In the genomic region with DNA sequence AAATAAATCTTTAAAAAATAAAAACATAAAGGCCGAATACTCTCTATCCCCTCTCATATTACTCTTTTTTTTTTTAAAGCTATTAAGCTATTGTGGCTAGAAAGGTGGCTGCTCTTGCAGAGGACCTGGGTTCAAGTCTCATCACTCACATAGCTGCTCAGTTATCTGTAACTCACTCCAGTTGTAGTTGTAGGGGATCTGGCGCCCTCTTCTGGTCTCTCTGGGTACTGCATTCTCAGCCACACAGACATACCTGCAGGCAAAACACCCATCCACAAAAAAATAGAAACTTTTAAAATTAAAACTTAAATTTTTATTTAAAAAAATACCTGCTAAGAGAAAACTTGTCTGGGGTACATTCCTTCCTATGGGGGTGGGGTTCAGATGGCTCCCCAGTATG, we compare ENCODE assay signal across 10 mouse cellular contexts.
DNase-seq lines count a peak whose midpoint lies in the region; ATAC-seq and TF ChIP-seq lines count a peak whose summit lies in the region.
"Had no signal": no experiment of that assay in that cellular context is flagged by ENCODE, and none has a peak within 500 bp of the region (broad histone marks: within the 10 kb centered on the region; RNA-seq: fewer than 3 reads in every experiment).

No protein-coding gene starts in this region.

- no peaks in the 10 kb centered on the region for H3K9me3 ChIP-seq in midbrain, embryonic 11.5 days (ENCODE audit: control insufficient read depth, low read length)
- no peaks in the 10 kb centered on the region for H3K9me3 ChIP-seq in midbrain, embryonic 15.5 days
- H3K9me3 ChIP-seq in forebrain, embryonic 11.5 days (ENCODE audit: control insufficient read depth, low read length) = no peaks in the 10 kb centered on the region

- intact Hi-C loops in gastrocnemius, adult 2 months (cut with DNase I) = no loop called here

- peaks cover 21% of the 10 kb centered on the region for H3K27me3 ChIP-seq in midbrain, embryonic 11.5 days (ENCODE audit: control insufficient read depth, insufficient read depth, low read length)
- H3K27me3 ChIP-seq in midbrain, embryonic 15.5 days (replicated peaks) = peaks cover 28% of the 10 kb centered on the region
- H3K27me3 ChIP-seq in forebrain, embryonic 11.5 days (ENCODE audit: control insufficient read depth, insufficient read depth, low read length) = no peaks in the 10 kb centered on the region

- H3K9ac ChIP-seq in midbrain, embryonic 11.5 days (ENCODE audit: low read length) = no peak overlapping the region
- H3K9ac ChIP-seq in midbrain, embryonic 15.5 days = no peak overlapping the region
- H3K9ac ChIP-seq in forebrain, embryonic 11.5 days (ENCODE audit: low read length) = no peak overlapping the region

- peaks cover 7% of the 10 kb centered on the region; the same call in 1 of the 2 replicates for H3K4me1 ChIP-seq in midbrain, embryonic 11.5 days (ENCODE audit: control insufficient read depth, insufficient read depth, low read length)
- peaks cover 16% of the 10 kb centered on the region for H3K4me1 ChIP-seq in midbrain, embryonic 15.5 days
- H3K4me1 ChIP-seq in forebrain, embryonic 11.5 days (replicated peaks; ENCODE audit: control insufficient read depth, insufficient read depth, low read length) = peaks cover 7% of the 10 kb centered on the region; the same call in 1 of the 2 replicates

- TF ChIP-seq CTCF in gastrocnemius, adult 2 months (IDR thresholded peaks at IDR 0.05) = peak; percentile 53

- 52% methylated on average over 2 of the region's 2 CpGs for WGBS in midbrain, embryonic 11.5 days
- WGBS in midbrain, embryonic 15.5 days = 48% methylated on average over 2 of the region's 2 CpGs
- 54% methylated on average over 2 of the region's 2 CpGs for WGBS in forebrain, embryonic 11.5 days

- peak; percentile 25 for DNase-seq in gastrocnemius, adult 2 months
- no peak for DNase-seq in gastrocnemius, postnatal 4 days (ENCODE audit: low spot score in 2 of 2)
- DNase-seq in midbrain, embryonic 11.5 days (ENCODE audit: low spot score, missing footprints) = peak; percentile 82
- peak; percentile 53 for DNase-seq in c-Kit-positive CD71-positive TER-119-positive erythroid progenitor cells, embryonic 14.5 days (ENCODE audit: low spot score)
- peak; percentile 59 for DNase-seq in thymus, postnatal 25 days
- no peak for DNase-seq in right cerebral cortex, postnatal 4 days
- DNase-seq in forebrain, embryonic 11.5 days (ENCODE audit: low spot score) = no peak
- DNase-seq: lung, postnatal 10 days had no signal

- no peak overlapping the region for H3K27ac ChIP-seq in gastrocnemius, adult 2 months
- H3K27ac ChIP-seq in midbrain, embryonic 11.5 days (ENCODE audit: low read depth, low read length) = no peak overlapping the region
- H3K27ac ChIP-seq in midbrain, embryonic 15.5 days = no peak overlapping the region
- H3K27ac ChIP-seq in forebrain, embryonic 11.5 days (ENCODE audit: low read depth, low read length) = no peak overlapping the region

- no peak overlapping the region for H3K4me2 ChIP-seq in midbrain, embryonic 11.5 days
- no peak overlapping the region for H3K4me2 ChIP-seq in midbrain, embryonic 15.5 days
- H3K4me2 ChIP-seq in forebrain, embryonic 11.5 days (ENCODE audit: low read depth, low read length, severe bottlenecking) = no peak overlapping the region

- no peaks in the 10 kb centered on the region for H3K36me3 ChIP-seq in midbrain, embryonic 11.5 days (ENCODE audit: control insufficient read depth, insufficient read depth, low read length)
- H3K36me3 ChIP-seq in midbrain, embryonic 15.5 days (replicated peaks) = no peaks in the 10 kb centered on the region
- H3K36me3 ChIP-seq in forebrain, embryonic 11.5 days (ENCODE audit: control insufficient read depth, insufficient read depth, low read length) = no peaks in the 10 kb centered on the region

- ATAC-seq in midbrain, embryonic 11.5 days (ENCODE audit: low FRiP score) = no peak
- ATAC-seq in midbrain, embryonic 15.5 days (replicated peaks) = no peak
- no peak for ATAC-seq in forebrain, embryonic 11.5 days (replicated peaks; ENCODE audit: low FRiP score)
- ATAC-seq: inflammation-experienced regulatory T-cells, adult 6 months had no signal

- H3K4me3 ChIP-seq in gastrocnemius, adult 2 months = no peak overlapping the region
- H3K4me3 ChIP-seq in midbrain, embryonic 11.5 days (ENCODE audit: low read depth, low read length) = no peak overlapping the region
- H3K4me3 ChIP-seq in midbrain, embryonic 15.5 days = no peak overlapping the region
- no peak overlapping the region for H3K4me3 ChIP-seq in forebrain, embryonic 11.5 days (ENCODE audit: low read depth, low read length)

Comparison
In these comparisons a context has a peak if more than half of its experiments do, and no peak if none do; other contexts are left out.
1. DNase-seq: peak in gastrocnemius, adult 2 months (single experiment), midbrain, embryonic 11.5 days (single experiment), c-Kit-positive CD71-positive TER-119-positive erythroid progenitor cells, embryonic 14.5 days (single experiment) and thymus, postnatal 25 days (single experiment); none in gastrocnemius, postnatal 4 days (0 of 2), right cerebral cortex, postnatal 4 days (single experiment) and forebrain, embryonic 11.5 days (single experiment).